Mouse (Mus musculus): ENCODE data around the gene Ccdc121. TPM values are rescaled to one million over a fixed set of nuclear protein-coding genes. Genes with fewer than 3 reads are reported as not detected.

The Ccdc121 gene
- total and polyA plus RNA-seq, 3 experiments: not detected

GRCm38 (mm10) chr1:181484696-181485095, 26.6 kb downstream of the Ccdc121 start:
- H3K9ac ChIP-seq (ENCODE audit: insufficient read depth, low read depth): no peak overlapping the region
- no peak for DNase-seq (ENCODE audit: extremely low read depth)
- TF ChIP-seq TBP (conservative IDR thresholded peaks at IDR 0.05; ENCODE audit: low read depth, low read length) (no peak), PAX5 (IDR thresholded peaks at IDR 0.05; ENCODE audit: low read length) (no peak), UBTF (IDR thresholded peaks at IDR 0.05; ENCODE audit: low read depth, low read length) (no peak), JUND (conservative IDR thresholded peaks at IDR 0.05; ENCODE audit: low read depth, low read length) (no peak), RCOR1 (conservative IDR thresholded peaks at IDR 0.05; ENCODE audit: low read depth, low read length) (no peak), MAZ (IDR thresholded peaks at IDR 0.05; ENCODE audit: low read depth, low read length) (no peak), SIN3A (IDR thresholded peaks at IDR 0.05; ENCODE audit: low read length) (no peak), USF1 (IDR thresholded peaks at IDR 0.05; ENCODE audit: low read depth, low read length) (no peak), GABPA (IDR thresholded peaks at IDR 0.05; ENCODE audit: insufficient replicate concordance, low read depth, low read length) (no peak), HCFC1 (IDR thresholded peaks at IDR 0.05; ENCODE audit: low read depth, low read length) (no peak), CHD1 (IDR thresholded peaks at IDR 0.05; ENCODE audit: low read depth, low read length) (no peak), CTCF (conservative IDR thresholded peaks at IDR 0.05 in 1 of 2, IDR thresholded peaks at IDR 0.05 in 1 of 2; ENCODE audit: low read depth in 2 of 2, low read length in 2 of 2) (no peak), MYC (IDR thresholded peaks at IDR 0.05; ENCODE audit: low read depth, low read length) (no peak), IRF4 (IDR thresholded peaks at IDR 0.05; ENCODE audit: low read depth, low read length) (no peak)
- dilution Hi-C loops (cut with MboI; ENCODE audit: extremely low pct_ligation_motif_present, extremely low pct_unique_long_range_greater_than_20kb, low sequenced_read_pairs) (no loop called here), in situ Hi-C loops (cut with MboI; ENCODE audit: low pct_ligation_motif_present, low pct_unique_long_range_greater_than_20kb, low sequenced_read_pairs) (no loop called here)
- H3K27me3 ChIP-seq (replicated peaks): no peaks in the 10 kb centered on the region
- no peaks in the 10 kb centered on the region for H3K9me3 ChIP-seq (replicated peaks; ENCODE audit: low read length)
- H3K79me2 ChIP-seq (replicated peaks; ENCODE audit: control insufficient read depth, extremely low read depth, insufficient read depth, poor library complexity, severe bottlenecking): no peaks in the 10 kb centered on the region
- H3K36me3 ChIP-seq (replicated peaks in 1 of 2; ENCODE audit: control insufficient read depth in 1 of 2, insufficient read depth in 1 of 2, low read length in 1 of 2): no peaks in the 10 kb centered on the region
- H3K4me3 ChIP-seq (replicated peaks in 1 of 3; ENCODE audit: low read depth in 2 of 3, low read length in 2 of 3, poor library complexity in 1 of 3): no peak overlapping the region
- no peak overlapping the region for H3K27ac ChIP-seq (ENCODE audit: insufficient read depth, low read depth)
- peaks cover 0 to 5% of the 10 kb centered on the region in 2 experiments; a peak in 1 of 4 replicates for H3K4me1 ChIP-seq (ENCODE audit: control insufficient read depth in 1 of 2, insufficient read depth in 2 of 2)
- no peak overlapping the region for H3K4me2 ChIP-seq (ENCODE audit: insufficient read depth, low read depth, poor library complexity, severe bottlenecking)

GRCm38 (mm10) chr1:181476557-181476956, 34.7 kb downstream of the Ccdc121 start:
- dilution Hi-C loops (cut with MboI; ENCODE audit: extremely low pct_ligation_motif_present, extremely low pct_unique_long_range_greater_than_20kb, low sequenced_read_pairs) (no loop called here), in situ Hi-C loops (cut with MboI; ENCODE audit: low pct_ligation_motif_present, low pct_unique_long_range_greater_than_20kb, low sequenced_read_pairs) (no loop called here)
- Histone ChIP-seq H3K4me1 (ENCODE audit: control insufficient read depth in 1 of 2, insufficient read depth in 2 of 2) (no peaks in the 10 kb centered on the region), H3K36me3 (replicated peaks in 1 of 2; ENCODE audit: control insufficient read depth in 1 of 2, insufficient read depth in 1 of 2, low read length in 1 of 2) (no peaks in the 10 kb centered on the region), H3K9ac (ENCODE audit: insufficient read depth, low read depth) (no peak overlapping the region), H3K4me2 (ENCODE audit: insufficient read depth, low read depth, poor library complexity, severe bottlenecking) (no peak overlapping the region), H3K27ac (ENCODE audit: insufficient read depth, low read depth) (no peak overlapping the region), H3K79me2 (replicated peaks; ENCODE audit: control insufficient read depth, extremely low read depth, insufficient read depth, poor library complexity, severe bottlenecking) (no peaks in the 10 kb centered on the region), H3K27me3 (replicated peaks) (no peaks in the 10 kb centered on the region), H3K4me3 (replicated peaks in 1 of 3; ENCODE audit: low read depth in 2 of 3, low read length in 2 of 3, poor library complexity in 1 of 3) (no peak overlapping the region), H3K9me3 (replicated peaks; ENCODE audit: low read length) (peaks cover 2% of the 10 kb centered on the region)
- no peak for DNase-seq (ENCODE audit: extremely low read depth)
- TF ChIP-seq MAZ (IDR thresholded peaks at IDR 0.05; ENCODE audit: low read depth, low read length) (no peak), NRF1 (IDR thresholded peaks at IDR 0.05; ENCODE audit: low read depth, low read length) (no peak), ETS1 (conservative IDR thresholded peaks at IDR 0.05; ENCODE audit: low read depth, low read length) (no peak), USF1 (IDR thresholded peaks at IDR 0.05; ENCODE audit: low read depth, low read length) (no peak), USF2 (conservative IDR thresholded peaks at IDR 0.05; ENCODE audit: low read depth, low read length) (no peak), MXI1 (IDR thresholded peaks at IDR 0.05; ENCODE audit: low read depth, low read length) (no peak), ELF1 (IDR thresholded peaks at IDR 0.05; ENCODE audit: low read depth, low read length) (no peak)

Measured in CH12.LX (cell line).